Mouse (Mus musculus): ENCODE data around the gene Aqr. TPM values are rescaled to one million over a fixed set of nuclear protein-coding genes. Genes with fewer than 3 reads are reported as not detected.

Aqr gene
- total RNA-seq, 2 experiments from 2014 or later = 30.3 to 32.1 TPM

DNA sequence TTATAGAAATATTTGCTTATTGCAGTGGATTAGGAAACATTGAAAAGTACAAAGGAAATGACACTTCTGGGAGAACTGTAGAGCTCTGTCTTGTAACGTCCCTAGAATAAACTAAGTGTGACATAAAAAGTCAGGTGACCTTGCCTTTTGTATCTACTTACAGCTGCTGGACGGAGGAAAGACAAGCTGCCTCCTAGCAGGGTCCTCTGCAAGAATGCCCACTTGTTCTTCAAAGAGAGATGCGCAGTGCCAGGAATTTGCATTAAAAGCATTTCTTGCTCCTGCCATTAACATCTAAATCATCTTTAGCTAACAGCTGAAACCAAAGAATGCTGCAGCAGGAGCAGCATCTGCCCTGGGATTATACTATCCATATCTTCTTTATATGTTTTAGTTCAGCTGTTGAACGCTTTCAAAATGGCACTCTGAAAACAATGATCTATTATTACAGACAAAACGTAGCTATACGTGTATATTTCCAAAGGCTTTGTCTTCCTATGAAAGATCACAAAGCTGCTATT, 126.7 kb downstream of the Aqr start:
- no peak for DNase-seq

- no peak for DNase-seq
Measured at GRCm38 (mm10) chr2:114059608-114060007, 127.2 kb downstream of the Aqr start.

DNA sequence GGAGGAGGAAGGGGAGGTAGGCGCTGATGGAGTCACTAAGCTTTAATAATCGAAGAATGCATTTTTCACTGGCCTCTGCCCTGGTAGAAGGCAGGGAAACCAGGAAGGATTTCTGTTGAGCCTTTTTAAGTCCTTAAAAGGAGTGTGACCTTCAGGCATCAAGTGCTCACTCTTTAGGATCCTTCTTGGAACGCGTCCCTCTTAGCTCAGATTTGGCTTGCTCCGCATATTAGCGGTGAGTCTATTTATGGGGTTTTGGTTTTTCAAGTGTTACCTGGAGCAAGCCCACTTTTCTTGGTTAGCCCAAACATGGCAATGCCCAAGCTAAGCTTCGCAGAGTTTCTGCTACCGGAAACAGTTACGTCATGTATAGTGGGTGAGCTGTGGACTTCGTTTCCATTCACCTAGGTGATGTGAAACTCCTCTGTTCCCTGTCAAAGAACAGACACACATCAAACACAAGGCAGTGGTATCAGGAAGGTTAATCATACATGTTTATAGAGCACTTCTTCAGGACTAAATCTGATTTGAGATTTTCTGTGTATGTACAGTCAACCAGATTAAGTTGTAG, 128.5 kb downstream of the Aqr start:
- DNase-seq = no peak

DNA sequence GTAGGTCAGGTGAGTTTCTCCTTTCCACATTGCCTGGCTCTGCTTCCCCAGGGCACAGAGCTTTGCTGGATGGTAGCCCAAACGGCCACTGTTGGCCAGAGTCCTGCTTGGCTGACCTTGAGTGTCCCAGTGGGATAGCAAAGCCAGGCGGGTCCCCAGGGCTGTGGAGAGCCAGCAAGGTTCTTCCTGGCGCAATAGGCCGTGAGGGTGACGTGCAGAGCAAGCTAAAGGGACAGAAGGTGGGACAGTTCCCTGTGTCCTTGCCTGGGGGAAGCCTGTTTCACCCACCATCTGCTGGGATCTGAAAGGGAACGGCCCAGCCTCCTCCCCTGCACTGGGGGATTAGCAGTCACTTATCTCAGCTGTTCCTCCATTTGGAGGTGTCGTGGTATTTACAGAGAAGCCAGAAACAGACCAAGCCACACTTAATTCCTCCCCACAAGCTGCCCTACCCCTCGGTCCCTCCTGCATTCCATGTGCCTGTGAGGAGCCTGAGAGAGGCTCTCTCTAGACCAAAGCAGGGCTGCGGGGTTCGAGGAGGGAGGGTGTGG, 129.4 kb downstream of the Aqr start:
- no peak for DNase-seq

- no peak for DNase-seq
Measured at GRCm38 (mm10) chr2:114054129-114054528, 132.7 kb downstream of the Aqr start.

- DNase-seq = no peak
Measured at GRCm38 (mm10) chr2:114052696-114053598, 133.9 kb downstream of the Aqr start, which contains the start of gene Actc1. Gene Actc1 (minus strand): TSS chr2:114053548.

DNA sequence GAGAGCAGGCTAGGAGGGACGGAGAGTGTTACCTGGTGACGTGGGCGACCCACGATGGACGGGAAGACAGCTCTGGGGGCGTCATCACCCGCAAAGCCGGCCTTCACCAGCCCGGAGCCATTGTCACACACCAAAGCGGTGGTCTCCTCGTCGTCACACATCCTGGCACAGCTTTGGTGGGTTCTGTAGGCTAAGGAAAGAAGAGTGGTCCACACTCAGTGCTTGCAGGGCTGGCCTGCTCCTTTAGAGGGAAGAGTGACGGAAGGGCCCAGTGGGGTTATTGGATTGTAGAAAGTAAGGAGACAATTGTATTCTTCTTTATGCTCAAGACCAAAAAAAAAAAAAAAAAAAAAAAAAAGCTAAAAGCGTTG, 135.0 kb downstream of the Aqr start:
- no peak for DNase-seq

Small RNA genes lying within 50 kb of the gene (microRNA-seq; reads per million reads assigned to microRNA genes)
- gene Mir7002 = 0.63 to 0.90 reads per million in 2 experiments

Other genes with a start within 250 kb of the Aqr start
- gene Gjd2, start 173.4 kb downstream of the Aqr start, total RNA-seq (2021) = 1 to 10 TPM; 5.2 to 6.6 TPM
- not detected for gene Actc1, start 133.5 kb downstream of the Aqr start, total RNA-seq (2021)
- gene Zfp770, start 14.4 kb upstream of the Aqr start, total RNA-seq (2021) = 10 to 100 TPM; 23.5 to 24.6 TPM